Mouse (Mus musculus): ENCODE data around the gene Aldh16a1. TPM values are rescaled to one million over a fixed set of nuclear protein-coding genes. Genes with fewer than 3 reads are reported as not detected.
"Not testable (repeated sequence)": the region's sequence is repeated elsewhere in the genome, so short reads cannot be mapped to it uniquely, and the experiment has no call there.

Aldh16a1 gene
- polyA plus RNA-seq, 1 experiment from 2014 or later: 28.7 TPM

DNA sequence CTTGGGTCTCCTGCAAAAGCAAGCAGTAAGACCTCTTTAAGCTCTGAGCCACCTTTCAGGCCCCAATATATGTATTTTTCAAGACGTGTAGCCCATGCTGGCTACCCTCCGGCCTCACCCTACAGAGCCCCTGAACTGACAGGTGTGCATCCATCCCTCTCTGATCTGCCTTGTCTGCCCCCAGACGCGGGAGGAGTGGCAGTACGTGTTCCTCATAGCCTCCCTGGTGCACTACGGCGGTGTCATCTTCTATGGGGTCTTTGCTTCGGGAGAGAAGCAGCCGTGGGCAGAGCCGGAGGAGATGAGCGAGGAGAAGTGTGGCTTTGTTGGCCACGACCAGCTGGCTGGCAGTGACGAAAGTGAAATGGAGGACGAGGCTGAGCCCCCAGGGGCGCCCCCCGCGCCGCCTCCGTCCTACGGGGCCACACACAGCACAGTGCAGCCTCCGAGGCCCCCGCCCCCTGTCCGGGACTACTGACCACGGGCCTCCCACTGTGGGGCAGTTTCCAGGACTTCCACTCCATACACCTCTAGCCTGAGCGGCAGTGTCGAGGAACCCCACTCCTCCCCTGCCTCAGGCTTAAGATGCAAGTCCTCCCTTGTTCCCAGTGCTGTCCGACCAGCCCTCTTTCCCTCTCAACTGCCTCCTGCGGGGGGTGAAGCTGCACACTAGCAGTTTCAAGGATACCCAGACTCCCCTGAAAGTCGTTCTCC lies 20.3 kb upstream of the Aldh16a1 start:
- H3K9me3 ChIP-seq (replicated peaks; ENCODE audit: control insufficient read depth, low read length): peaks cover 13% of the 10 kb centered on the region
- ATAC-seq (replicated peaks; ENCODE audit: insufficient number of reproducible peaks, low FRiP score, low TSS enrichment): no peak
- peaks cover 8% of the 10 kb centered on the region; the same call in 1 of the 2 replicates for H3K4me1 ChIP-seq (ENCODE audit: control insufficient read depth, insufficient read depth, low read length)
- 0 out of 2 replicates have a peak overlapping the region, but pooled peaks have one; percentile 14 for H3K4me3 ChIP-seq (ENCODE audit: low read depth, low read length)
- H3K27me3 ChIP-seq (ENCODE audit: control insufficient read depth, insufficient read depth, low read length): peaks cover 71% of the 10 kb centered on the region
- no peak overlapping the region for H3K9ac ChIP-seq (ENCODE audit: low read depth, low read length)
- H3K36me3 ChIP-seq (ENCODE audit: control insufficient read depth, insufficient read depth, low read length): no peaks in the 10 kb centered on the region
- WGBS (ENCODE audit: insufficient replicate concordance): 7% methylated on average over 26 of the region's 29 CpGs
- no peak overlapping the region for H3K27ac ChIP-seq (ENCODE audit: low read depth, low read length)
- H3K4me2 ChIP-seq: peak overlapping the region; percentile 37; the same call in 1 of the 2 replicates

DNA sequence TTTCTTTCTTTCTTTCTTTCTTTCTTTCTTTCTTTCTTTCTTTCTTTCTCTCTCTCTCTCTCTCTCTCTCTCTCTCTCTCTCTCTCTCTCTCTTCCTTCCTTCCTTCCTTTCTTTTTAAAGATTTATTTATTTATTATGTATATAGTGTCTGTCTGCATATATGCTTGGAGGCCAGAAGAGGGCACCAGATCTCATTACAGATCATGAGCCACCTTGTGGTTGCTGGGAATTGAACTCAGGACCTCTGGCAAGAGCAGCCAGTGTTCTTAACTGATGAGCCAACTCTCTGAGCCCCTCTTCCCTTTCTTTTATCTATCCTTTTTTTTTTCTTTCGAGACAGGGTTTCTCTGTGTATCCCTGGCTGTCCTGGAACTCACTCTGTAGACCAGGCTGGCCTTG lies 19.4 kb upstream of the Aldh16a1 start:
- H3K4me2 ChIP-seq; H3K4me3 ChIP-seq (ENCODE audit: low read depth, low read length); H3K27ac ChIP-seq (ENCODE audit: low read depth, low read length); ATAC-seq (replicated peaks; ENCODE audit: insufficient number of reproducible peaks, low FRiP score, low TSS enrichment); H3K9ac ChIP-seq (ENCODE audit: low read depth, low read length); H3K4me1 ChIP-seq (ENCODE audit: control insufficient read depth, insufficient read depth, low read length); H3K36me3 ChIP-seq (ENCODE audit: control insufficient read depth, insufficient read depth, low read length): not testable (repeated sequence)
- Histone ChIP-seq H3K27me3 (ENCODE audit: control insufficient read depth, insufficient read depth, low read length) (peaks cover 71% of the 10 kb centered on the region), H3K9me3 (replicated peaks; ENCODE audit: control insufficient read depth, low read length) (peaks cover 23% of the 10 kb centered on the region)
- 63% methylated on average over 1 of the region's 1 CpGs for WGBS (ENCODE audit: insufficient replicate concordance)

DNA sequence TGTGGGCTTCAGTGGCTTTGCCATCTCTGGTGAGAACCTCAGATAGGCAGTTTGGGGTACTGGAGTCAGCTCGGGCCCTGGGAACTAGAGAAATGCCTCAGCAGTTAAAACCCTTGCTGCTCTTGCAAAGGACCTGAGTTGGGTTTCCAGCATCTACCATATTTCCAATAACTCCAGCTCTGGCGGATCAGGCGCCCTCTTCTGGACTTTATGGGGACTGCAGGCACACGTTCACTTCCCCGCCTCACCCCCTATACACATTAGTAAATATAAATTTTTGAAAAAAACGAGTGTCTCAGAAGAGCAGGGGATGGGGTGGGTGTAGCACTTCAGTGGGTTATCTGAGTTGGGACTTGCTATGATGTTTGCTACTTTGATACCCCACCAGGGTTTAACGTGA lies 18.6 kb upstream of the Aldh16a1 start:
- H3K9me3 ChIP-seq (replicated peaks; ENCODE audit: control insufficient read depth, low read length): peaks cover 25% of the 10 kb centered on the region
- H3K27ac ChIP-seq (ENCODE audit: low read depth, low read length): no peak overlapping the region
- peaks cover 71% of the 10 kb centered on the region for H3K27me3 ChIP-seq (ENCODE audit: control insufficient read depth, insufficient read depth, low read length)
- H3K9ac ChIP-seq (ENCODE audit: low read depth, low read length): no peak overlapping the region
- H3K4me3 ChIP-seq (ENCODE audit: low read depth, low read length): no peak overlapping the region
- H3K36me3 ChIP-seq (ENCODE audit: control insufficient read depth, insufficient read depth, low read length): no peaks in the 10 kb centered on the region
- peaks cover 10% of the 10 kb centered on the region; the same call in 1 of the 2 replicates for H3K4me1 ChIP-seq (ENCODE audit: control insufficient read depth, insufficient read depth, low read length)
- H3K4me2 ChIP-seq: no peak overlapping the region
- no peak for ATAC-seq (replicated peaks; ENCODE audit: insufficient number of reproducible peaks, low FRiP score, low TSS enrichment)
- WGBS (ENCODE audit: insufficient replicate concordance): 52% methylated on average over 7 of the region's 7 CpGs

DNA sequence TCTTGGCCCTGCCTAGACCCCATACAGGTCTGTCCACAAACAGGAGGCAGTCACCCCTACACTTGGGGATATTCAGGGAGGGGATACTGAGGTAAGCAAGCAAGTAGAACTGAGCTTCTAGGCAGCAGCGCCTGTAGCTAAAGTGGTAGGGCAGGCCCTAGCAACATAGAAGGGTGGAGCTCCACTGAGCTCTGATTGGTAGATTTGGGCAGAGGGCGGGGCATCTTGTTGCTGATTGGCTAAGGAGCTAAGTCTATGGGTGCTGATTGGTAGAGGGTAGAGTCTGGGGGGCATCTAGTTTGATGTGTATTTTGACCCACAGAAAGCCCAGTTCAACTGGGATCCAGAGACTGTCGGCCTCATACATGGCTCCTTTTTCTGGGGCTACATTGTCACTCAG lies 15.1 kb upstream of the Aldh16a1 start:
- Histone ChIP-seq H3K4me1 (ENCODE audit: control insufficient read depth, insufficient read depth, low read length) (0 out of 2 replicates have a peak, but pooled peaks cover 6% of the 10 kb centered on the region), H3K27ac (ENCODE audit: low read depth, low read length) (no peak overlapping the region), H3K4me2 (no peak overlapping the region), H3K9me3 (replicated peaks; ENCODE audit: control insufficient read depth, low read length) (peaks cover 25% of the 10 kb centered on the region), H3K27me3 (ENCODE audit: control insufficient read depth, insufficient read depth, low read length) (peaks cover 71% of the 10 kb centered on the region), H3K36me3 (ENCODE audit: control insufficient read depth, insufficient read depth, low read length) (no peaks in the 10 kb centered on the region), H3K4me3 (ENCODE audit: low read depth, low read length) (no peak overlapping the region), H3K9ac (ENCODE audit: low read depth, low read length) (no peak overlapping the region)
- ATAC-seq (replicated peaks; ENCODE audit: insufficient number of reproducible peaks, low FRiP score, low TSS enrichment): no peak
- WGBS (ENCODE audit: insufficient replicate concordance): 91% methylated on average over 3 of the region's 3 CpGs

DNA sequence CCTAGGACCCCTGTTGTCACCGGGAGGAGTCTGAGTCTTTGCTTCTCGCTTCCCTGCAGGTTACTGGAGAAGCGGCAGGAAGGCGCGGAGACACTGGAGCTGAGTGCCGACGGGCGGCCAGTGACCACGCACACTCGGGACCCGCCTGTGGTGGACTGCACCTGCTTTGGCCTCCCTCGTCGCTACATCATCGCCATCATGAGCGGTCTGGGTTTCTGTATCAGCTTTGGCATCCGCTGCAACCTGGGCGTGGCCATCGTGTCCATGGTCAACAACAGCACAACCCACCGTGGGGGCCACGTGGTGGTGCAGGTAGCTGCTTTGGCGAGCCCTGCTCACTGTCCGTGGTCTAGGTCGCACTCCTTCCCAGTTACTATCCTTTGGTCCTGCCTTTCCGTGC lies 14.3 kb upstream of the Aldh16a1 start:
- no peak for ATAC-seq (replicated peaks; ENCODE audit: insufficient number of reproducible peaks, low FRiP score, low TSS enrichment)
- H3K4me3 ChIP-seq (ENCODE audit: low read depth, low read length): no peak overlapping the region
- 5% methylated on average over 24 of the region's 24 CpGs for WGBS (ENCODE audit: insufficient replicate concordance)

DNA sequence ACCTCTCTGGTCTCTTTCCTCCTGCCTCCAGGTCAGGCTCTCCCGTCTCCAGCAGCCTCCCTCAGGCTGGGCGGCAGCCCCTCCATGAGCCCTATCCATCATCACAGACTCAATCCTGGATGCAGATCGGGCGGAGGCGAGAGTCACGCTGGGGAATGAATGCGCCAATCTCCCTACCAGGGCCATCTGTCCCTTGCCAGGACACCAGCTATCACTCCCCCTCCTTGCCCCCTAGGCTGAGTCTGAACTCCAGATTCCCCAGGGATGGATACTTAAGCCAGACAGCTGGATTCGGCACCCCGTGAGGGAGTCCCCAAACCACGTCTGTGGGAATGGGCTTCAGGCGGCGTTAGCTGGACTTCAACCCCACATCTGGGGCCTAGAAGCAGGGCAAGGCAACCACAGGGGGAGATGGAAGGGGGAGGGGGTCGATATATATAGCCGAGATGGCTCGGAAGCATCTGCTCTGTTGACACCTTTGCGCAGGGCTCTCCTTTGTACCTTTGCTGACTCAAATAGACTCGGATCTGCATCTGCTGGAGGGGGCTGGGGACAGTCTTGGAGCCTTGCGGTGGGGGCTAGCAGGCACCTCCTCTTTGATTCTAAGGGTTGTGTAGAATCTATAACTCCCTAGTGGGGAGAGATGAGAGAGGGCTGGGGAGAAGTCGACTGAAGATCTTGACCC lies 13.5 kb upstream of the Aldh16a1 start:
- H3K27ac ChIP-seq (ENCODE audit: low read depth, low read length): no peak overlapping the region
- no peak overlapping the region for H3K4me3 ChIP-seq (ENCODE audit: low read depth, low read length)
- 2% methylated on average over 19 of the region's 19 CpGs for WGBS (ENCODE audit: insufficient replicate concordance)
- H3K4me2 ChIP-seq: no peak overlapping the region
- no peak for ATAC-seq (replicated peaks; ENCODE audit: insufficient number of reproducible peaks, low FRiP score, low TSS enrichment)
- H3K4me1 ChIP-seq (ENCODE audit: control insufficient read depth, insufficient read depth, low read length): 0 out of 2 replicates have a peak, but pooled peaks cover 6% of the 10 kb centered on the region
- H3K9ac ChIP-seq (ENCODE audit: low read depth, low read length): no peak overlapping the region
- peaks cover 25% of the 10 kb centered on the region for H3K9me3 ChIP-seq (replicated peaks; ENCODE audit: control insufficient read depth, low read length)
- H3K36me3 ChIP-seq (ENCODE audit: control insufficient read depth, insufficient read depth, low read length): no peaks in the 10 kb centered on the region
- peaks cover 79% of the 10 kb centered on the region for H3K27me3 ChIP-seq (ENCODE audit: control insufficient read depth, insufficient read depth, low read length)

More for the DNA sequence above, 14.3 kb upstream of the Aldh16a1 start:
- H3K27me3 ChIP-seq (ENCODE audit: control insufficient read depth, insufficient read depth, low read length): peaks cover 72% of the 10 kb centered on the region
- no peak overlapping the region for H3K4me2 ChIP-seq
- H3K4me1 ChIP-seq (ENCODE audit: control insufficient read depth, insufficient read depth, low read length): 0 out of 2 replicates have a peak, but pooled peaks cover 6% of the 10 kb centered on the region
- H3K9me3 ChIP-seq (replicated peaks; ENCODE audit: control insufficient read depth, low read length): peaks cover 25% of the 10 kb centered on the region
- H3K9ac ChIP-seq (ENCODE audit: low read depth, low read length): no peak overlapping the region
- no peak overlapping the region for H3K27ac ChIP-seq (ENCODE audit: low read depth, low read length)
- H3K36me3 ChIP-seq (ENCODE audit: control insufficient read depth, insufficient read depth, low read length): no peaks in the 10 kb centered on the region

DNA sequence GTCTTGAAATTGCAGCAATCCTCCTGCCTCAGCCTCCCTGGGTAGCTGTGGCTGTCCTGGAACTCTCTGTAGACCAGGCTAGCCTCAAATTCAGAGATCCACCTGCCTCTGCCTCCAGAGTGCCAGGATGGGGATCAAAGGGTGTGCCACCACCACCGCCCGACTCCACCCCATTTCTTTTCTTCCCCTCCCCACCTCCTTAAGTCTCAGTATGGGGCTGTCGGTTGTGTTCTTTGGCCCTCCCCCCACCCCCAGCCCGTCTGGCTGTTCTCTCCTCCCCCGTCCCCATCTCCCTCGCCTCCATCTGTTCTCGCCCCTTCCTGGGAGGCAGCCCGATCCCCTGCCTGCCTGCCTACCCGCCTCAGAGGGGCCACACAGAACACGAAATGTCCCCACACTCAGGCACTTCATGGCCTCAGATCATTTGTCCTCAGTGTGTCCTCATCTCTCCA lies 12.6 kb upstream of the Aldh16a1 start:
- H3K4me1 ChIP-seq (ENCODE audit: control insufficient read depth, insufficient read depth, low read length): 0 out of 2 replicates have a peak, but pooled peaks cover 6% of the 10 kb centered on the region
- no peak overlapping the region for H3K9ac ChIP-seq (ENCODE audit: low read depth, low read length)
- H3K27me3 ChIP-seq (ENCODE audit: control insufficient read depth, insufficient read depth, low read length): peaks cover 78% of the 10 kb centered on the region
- no peak overlapping the region for H3K4me3 ChIP-seq (ENCODE audit: low read depth, low read length)
- H3K27ac ChIP-seq (ENCODE audit: low read depth, low read length): no peak overlapping the region
- 21% methylated on average over 10 of the region's 10 CpGs for WGBS (ENCODE audit: insufficient replicate concordance)
- peaks cover 25% of the 10 kb centered on the region for H3K9me3 ChIP-seq (replicated peaks; ENCODE audit: control insufficient read depth, low read length)
- H3K36me3 ChIP-seq (ENCODE audit: control insufficient read depth, insufficient read depth, low read length): no peaks in the 10 kb centered on the region
- no peak overlapping the region for H3K4me2 ChIP-seq
- no peak for ATAC-seq (replicated peaks; ENCODE audit: insufficient number of reproducible peaks, low FRiP score, low TSS enrichment)

DNA sequence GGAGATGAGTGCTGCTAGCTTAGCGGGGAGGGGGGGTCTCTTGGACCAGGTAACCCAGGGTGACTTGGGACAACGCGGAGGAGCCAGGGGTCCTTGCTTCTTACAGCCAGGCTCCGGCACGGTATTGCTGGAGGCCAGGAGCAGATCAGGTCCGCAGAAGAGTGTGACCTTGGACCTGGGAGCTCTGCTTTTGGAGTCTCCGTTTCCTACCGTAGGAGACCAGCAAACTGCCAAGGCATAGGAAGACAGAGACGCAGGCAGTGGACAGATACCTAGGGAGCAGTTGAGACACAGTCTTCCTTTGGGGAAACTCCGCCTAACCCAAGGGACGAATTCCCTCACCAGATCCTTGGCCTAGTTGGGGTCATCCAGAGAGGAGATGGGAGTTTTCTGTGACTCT lies 11.3 kb upstream of the Aldh16a1 start:
- Histone ChIP-seq H3K4me3 (ENCODE audit: low read depth, low read length) (no peak overlapping the region), H3K27ac (ENCODE audit: low read depth, low read length) (no peak overlapping the region), H3K27me3 (ENCODE audit: control insufficient read depth, insufficient read depth, low read length) (peaks cover 78% of the 10 kb centered on the region), H3K9me3 (replicated peaks; ENCODE audit: control insufficient read depth, low read length) (peaks cover 20% of the 10 kb centered on the region), H3K4me2 (no peak overlapping the region), H3K36me3 (ENCODE audit: control insufficient read depth, insufficient read depth, low read length) (no peaks in the 10 kb centered on the region), H3K9ac (ENCODE audit: low read depth, low read length) (no peak overlapping the region), H3K4me1 (ENCODE audit: control insufficient read depth, insufficient read depth, low read length) (0 out of 2 replicates have a peak, but pooled peaks cover 6% of the 10 kb centered on the region)
- WGBS (ENCODE audit: insufficient replicate concordance): 44% methylated on average over 11 of the region's 11 CpGs
- no peak for ATAC-seq (replicated peaks; ENCODE audit: insufficient number of reproducible peaks, low FRiP score, low TSS enrichment)

All from heart, embryonic 11.5 days (tissue).